Mouse (Mus musculus): ENCODE results near the gene Pgm5. TPM values are rescaled to one million over a fixed set of nuclear protein-coding genes. Genes with fewer than 3 reads are reported as not detected.

Gene Pgm5
- polyA plus RNA-seq, 1 experiment from 2014 or later = 0.14 TPM

GRCm38 (mm10) chr19:24730661-24731060 lies 131.0 kb downstream of the Pgm5 start:
- ATAC-seq (ENCODE audit: low read depth) = no peak

GRCm38 (mm10) chr19:24724362-24724761 lies 137.3 kb downstream of the Pgm5 start:
- ATAC-seq (ENCODE audit: low read depth) = no peak
- Histone ChIP-seq H3K4me1 (ENCODE audit: control insufficient read depth, low read depth, low read length) (no peaks in the 10 kb centered on the region), H3K4me2 (ENCODE audit: low read depth, low read length) (no peak overlapping the region), H3K36me3 (ENCODE audit: control insufficient read depth, insufficient read depth) (no peaks in the 10 kb centered on the region), H3K9me3 (replicated peaks; ENCODE audit: control insufficient read depth, low read length) (no peaks in the 10 kb centered on the region), H3K27ac (ENCODE audit: low read length) (no peak overlapping the region), H3K4me3 (ENCODE audit: low read depth, low read length) (no peak overlapping the region), H3K27me3 (ENCODE audit: control insufficient read depth, insufficient read depth, low read depth, low read length) (no peaks in the 10 kb centered on the region), H3K9ac (ENCODE audit: low read depth, low read length) (no peak overlapping the region)
- WGBS (ENCODE audit: insufficient replicate concordance) = 60% methylated on average over 10 of the region's 10 CpGs

More at GRCm38 (mm10) chr19:24730661-24731060, 131.0 kb downstream of the Pgm5 start:
- H3K9ac ChIP-seq (ENCODE audit: low read depth, low read length) = no peak overlapping the region
- H3K27me3 ChIP-seq (ENCODE audit: control insufficient read depth, insufficient read depth, low read depth, low read length) = no peaks in the 10 kb centered on the region
- no peak overlapping the region for H3K27ac ChIP-seq (ENCODE audit: low read length)
- no peaks in the 10 kb centered on the region for H3K4me1 ChIP-seq (ENCODE audit: control insufficient read depth, low read depth, low read length)
- no peak overlapping the region for H3K4me3 ChIP-seq (ENCODE audit: low read depth, low read length)
- H3K36me3 ChIP-seq (ENCODE audit: control insufficient read depth, insufficient read depth) = no peaks in the 10 kb centered on the region
- H3K4me2 ChIP-seq (ENCODE audit: low read depth, low read length) = no peak overlapping the region
- H3K9me3 ChIP-seq (replicated peaks; ENCODE audit: control insufficient read depth, low read length) = no peaks in the 10 kb centered on the region
- 46% methylated on average over 5 of the region's 5 CpGs for WGBS (ENCODE audit: insufficient replicate concordance)

- no peak overlapping the region for H3K4me3 ChIP-seq (ENCODE audit: low read depth, low read length)
- H3K27me3 ChIP-seq (ENCODE audit: control insufficient read depth, insufficient read depth, low read depth, low read length) = no peaks in the 10 kb centered on the region
- H3K9ac ChIP-seq (ENCODE audit: low read depth, low read length) = no peak overlapping the region
- no peak overlapping the region for H3K4me2 ChIP-seq (ENCODE audit: low read depth, low read length)
- H3K9me3 ChIP-seq (replicated peaks; ENCODE audit: control insufficient read depth, low read length) = no peaks in the 10 kb centered on the region
- H3K36me3 ChIP-seq (ENCODE audit: control insufficient read depth, insufficient read depth) = no peaks in the 10 kb centered on the region
- no peaks in the 10 kb centered on the region for H3K4me1 ChIP-seq (ENCODE audit: control insufficient read depth, low read depth, low read length)
- H3K27ac ChIP-seq (ENCODE audit: low read length) = no peak overlapping the region
- no peak for ATAC-seq (ENCODE audit: low read depth)
These were observed 141.2 kb downstream of the Pgm5 start for GRCm38 (mm10) chr19:24720448-24720847.

- Histone ChIP-seq H3K36me3 (ENCODE audit: control insufficient read depth, insufficient read depth) (no peaks in the 10 kb centered on the region), H3K9ac (ENCODE audit: low read depth, low read length) (no peak overlapping the region), H3K9me3 (replicated peaks; ENCODE audit: control insufficient read depth, low read length) (no peaks in the 10 kb centered on the region), H3K4me3 (ENCODE audit: low read depth, low read length) (no peak overlapping the region), H3K4me2 (ENCODE audit: low read depth, low read length) (no peak overlapping the region), H3K27ac (ENCODE audit: low read length) (no peak overlapping the region), H3K27me3 (ENCODE audit: control insufficient read depth, insufficient read depth, low read depth, low read length) (no peaks in the 10 kb centered on the region), H3K4me1 (ENCODE audit: control insufficient read depth, low read depth, low read length) (no peaks in the 10 kb centered on the region)
- WGBS (ENCODE audit: insufficient replicate concordance) = 47% methylated on average over 4 of the region's 4 CpGs
- ATAC-seq (ENCODE audit: low read depth) = no peak
These were observed 142.2 kb downstream of the Pgm5 start for GRCm38 (mm10) chr19:24719504-24719903.

GRCm38 (mm10) chr19:24718021-24718420 lies 143.6 kb downstream of the Pgm5 start:
- no peaks in the 10 kb centered on the region for H3K4me1 ChIP-seq (ENCODE audit: control insufficient read depth, low read depth, low read length)
- H3K9ac ChIP-seq (ENCODE audit: low read depth, low read length) = no peak overlapping the region
- 26% methylated on average over 1 of the region's 1 CpGs for WGBS (ENCODE audit: insufficient replicate concordance)
- no peak overlapping the region for H3K4me2 ChIP-seq (ENCODE audit: low read depth, low read length)
- no peaks in the 10 kb centered on the region for H3K36me3 ChIP-seq (ENCODE audit: control insufficient read depth, insufficient read depth)
- H3K27me3 ChIP-seq (ENCODE audit: control insufficient read depth, insufficient read depth, low read depth, low read length) = no peaks in the 10 kb centered on the region
- H3K9me3 ChIP-seq (replicated peaks; ENCODE audit: control insufficient read depth, low read length) = no peaks in the 10 kb centered on the region
- H3K4me3 ChIP-seq (ENCODE audit: low read depth, low read length) = no peak overlapping the region
- ATAC-seq (ENCODE audit: low read depth) = no peak
- H3K27ac ChIP-seq (ENCODE audit: low read length) = no peak overlapping the region

GRCm38 (mm10) chr19:24716303-24717097 lies 145.2 kb downstream of the Pgm5 start:
- Histone ChIP-seq H3K36me3 (ENCODE audit: control insufficient read depth, insufficient read depth) (no peaks in the 10 kb centered on the region), H3K27me3 (ENCODE audit: control insufficient read depth, insufficient read depth, low read depth, low read length) (no peaks in the 10 kb centered on the region), H3K9ac (ENCODE audit: low read depth, low read length) (no peak overlapping the region), H3K4me3 (ENCODE audit: low read depth, low read length) (no peak overlapping the region), H3K4me2 (ENCODE audit: low read depth, low read length) (no peak overlapping the region), H3K27ac (ENCODE audit: low read length) (no peak overlapping the region), H3K9me3 (replicated peaks; ENCODE audit: control insufficient read depth, low read length) (no peaks in the 10 kb centered on the region), H3K4me1 (ENCODE audit: control insufficient read depth, low read depth, low read length) (no peaks in the 10 kb centered on the region)
- WGBS (ENCODE audit: insufficient replicate concordance) = 63% methylated on average over 7 of the region's 7 CpGs
- no peak for ATAC-seq (ENCODE audit: low read depth)

GRCm38 (mm10) chr19:24708032-24708431 lies 153.6 kb downstream of the Pgm5 start:
- no peaks in the 10 kb centered on the region for H3K27me3 ChIP-seq (ENCODE audit: control insufficient read depth, insufficient read depth, low read depth, low read length)
- H3K9ac ChIP-seq (ENCODE audit: low read depth, low read length) = no peak overlapping the region
- H3K4me2 ChIP-seq (ENCODE audit: low read depth, low read length) = no peak overlapping the region
- H3K4me3 ChIP-seq (ENCODE audit: low read depth, low read length) = no peak overlapping the region
- no peaks in the 10 kb centered on the region for H3K4me1 ChIP-seq (ENCODE audit: control insufficient read depth, low read depth, low read length)
- no peak overlapping the region for H3K27ac ChIP-seq (ENCODE audit: low read length)
- no peaks in the 10 kb centered on the region for H3K9me3 ChIP-seq (replicated peaks; ENCODE audit: control insufficient read depth, low read length)
- H3K36me3 ChIP-seq (ENCODE audit: control insufficient read depth, insufficient read depth) = no peaks in the 10 kb centered on the region
- WGBS (ENCODE audit: insufficient replicate concordance) = 54% methylated on average over 7 of the region's 7 CpGs
- ATAC-seq (ENCODE audit: low read depth) = no peak

GRCm38 (mm10) chr19:24707071-24707906 lies 154.4 kb downstream of the Pgm5 start:
- Histone ChIP-seq H3K4me1 (ENCODE audit: control insufficient read depth, low read depth, low read length) (no peaks in the 10 kb centered on the region), H3K36me3 (ENCODE audit: control insufficient read depth, insufficient read depth) (no peaks in the 10 kb centered on the region), H3K27me3 (ENCODE audit: control insufficient read depth, insufficient read depth, low read depth, low read length) (no peaks in the 10 kb centered on the region), H3K9me3 (replicated peaks; ENCODE audit: control insufficient read depth, low read length) (no peaks in the 10 kb centered on the region), H3K27ac (ENCODE audit: low read length) (no peak overlapping the region), H3K4me2 (ENCODE audit: low read depth, low read length) (no peak overlapping the region), H3K9ac (ENCODE audit: low read depth, low read length) (no peak overlapping the region), H3K4me3 (ENCODE audit: low read depth, low read length) (no peak overlapping the region)
- WGBS (ENCODE audit: insufficient replicate concordance) = 43% methylated on average over 7 of the region's 7 CpGs
- ATAC-seq (ENCODE audit: low read depth) = no peak

- no peaks in the 10 kb centered on the region for H3K4me1 ChIP-seq (ENCODE audit: control insufficient read depth, low read depth, low read length)
- 29% methylated on average over 1 of the region's 1 CpGs for WGBS (ENCODE audit: insufficient replicate concordance)
- no peak overlapping the region for H3K9ac ChIP-seq (ENCODE audit: low read depth, low read length)
- H3K4me2 ChIP-seq (ENCODE audit: low read depth, low read length) = no peak overlapping the region
- no peaks in the 10 kb centered on the region for H3K36me3 ChIP-seq (ENCODE audit: control insufficient read depth, insufficient read depth)
- H3K27me3 ChIP-seq (ENCODE audit: control insufficient read depth, insufficient read depth, low read depth, low read length) = no peaks in the 10 kb centered on the region
- no peak overlapping the region for H3K27ac ChIP-seq (ENCODE audit: low read length)
- no peak for ATAC-seq (ENCODE audit: low read depth)
- no peaks in the 10 kb centered on the region for H3K9me3 ChIP-seq (replicated peaks; ENCODE audit: control insufficient read depth, low read length)
- H3K4me3 ChIP-seq (ENCODE audit: low read depth, low read length) = no peak overlapping the region
These were observed 156.3 kb downstream of the Pgm5 start for GRCm38 (mm10) chr19:24705395-24705794.
